Mouse (Mus musculus): ENCODE data around the gene Gm11492. TPM values are rescaled to one million over a fixed set of nuclear protein-coding genes. Genes with fewer than 3 reads are reported as not detected.

Gene Gm11492
- polyA plus RNA-seq, 1 experiment, result not detected

DNA sequence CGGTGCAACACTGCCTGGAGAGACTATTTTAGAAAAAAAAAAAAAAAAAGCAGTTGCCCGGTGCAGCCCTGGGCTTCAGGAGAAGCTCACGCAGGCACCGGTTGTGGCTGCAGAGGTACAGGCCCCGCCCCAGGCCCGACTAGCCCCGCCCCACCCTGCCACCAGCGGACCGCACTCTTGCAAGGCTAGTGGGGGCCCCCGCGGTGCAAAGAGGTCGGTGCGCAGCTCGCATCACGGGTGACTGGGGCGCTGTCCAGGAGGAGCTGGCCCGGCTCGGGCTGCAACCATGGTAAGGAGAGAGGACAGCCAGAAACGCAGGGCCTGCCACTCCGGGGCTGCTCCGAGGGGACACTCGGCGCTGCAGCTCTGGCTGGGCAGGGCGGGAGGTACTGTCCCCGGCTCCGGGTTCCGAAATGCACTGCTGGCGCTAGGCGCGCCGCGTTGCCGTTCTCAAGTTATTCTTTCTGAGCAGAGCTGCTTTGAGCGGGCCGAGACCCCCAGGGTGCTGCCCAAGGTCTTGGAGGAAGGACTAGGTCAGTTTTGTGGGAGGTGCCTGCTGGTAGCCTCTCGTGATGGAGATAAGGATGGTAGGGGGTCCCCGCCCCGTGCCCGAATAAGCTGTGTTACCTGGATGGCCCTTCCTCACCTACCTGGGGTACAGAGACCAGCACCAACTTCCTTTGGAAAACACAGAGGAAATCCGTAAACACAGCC, 12.0 kb downstream of the Gm11492 start:
- H3K4me1 ChIP-seq (ENCODE audit: control insufficient read depth, insufficient read depth, low read length), result peaks cover 9% of the 10 kb centered on the region; the same call in 1 of the 2 replicates
- no peak for TF ChIP-seq CTCF (IDR thresholded peaks at IDR 0.05; ENCODE audit: borderline replicate concordance, insufficient read depth, low read length)
- TF ChIP-seq POLR2A (IDR thresholded peaks at IDR 0.05; ENCODE audit: low read depth, low read length), result no peak
- no peak overlapping the region for H3K27ac ChIP-seq (ENCODE audit: insufficient read depth, low read length)
- peak overlapping the region; percentile 24 for H3K4me3 ChIP-seq (ENCODE audit: insufficient read depth, low read length)

DNA sequence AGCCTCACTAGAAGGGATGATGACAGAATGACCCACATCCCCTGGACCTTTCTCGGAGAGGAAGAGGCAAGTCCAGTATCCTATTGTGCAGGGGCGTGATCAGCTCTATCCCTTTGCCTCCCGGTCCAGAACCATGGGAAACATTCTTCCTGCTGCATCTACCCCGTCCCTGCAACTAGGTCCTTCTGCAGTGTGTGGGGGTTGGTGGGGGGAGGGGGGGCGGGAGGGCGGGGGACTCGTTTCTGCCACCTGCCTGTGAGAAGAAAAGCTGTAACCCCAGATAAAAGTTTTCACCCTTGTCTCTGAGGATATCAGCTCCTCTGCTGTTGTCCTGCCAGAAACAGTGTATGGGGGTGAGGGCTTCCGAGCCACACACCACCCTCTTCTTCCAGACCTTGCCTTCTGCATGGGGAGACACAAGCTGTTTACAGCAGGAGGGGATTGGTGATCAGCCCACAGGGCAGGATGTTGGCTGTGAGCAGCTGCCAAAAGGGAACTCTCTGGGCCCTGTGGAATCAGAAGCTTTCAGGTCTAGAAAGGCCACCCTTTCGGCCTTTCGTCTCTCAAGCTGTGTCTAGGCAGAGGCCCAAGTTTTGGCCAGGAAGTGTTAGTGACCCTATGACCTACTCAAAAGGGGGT, 12.6 kb downstream of the Gm11492 start:
- H3K4me3 ChIP-seq (ENCODE audit: insufficient read depth, low read length), result no peak overlapping the region
- H3K4me1 ChIP-seq (ENCODE audit: control insufficient read depth, insufficient read depth, low read length), result peaks cover 9% of the 10 kb centered on the region; the same call in 1 of the 2 replicates
- TF ChIP-seq POLR2A (IDR thresholded peaks at IDR 0.05; ENCODE audit: low read depth, low read length) (no peak), CTCF (IDR thresholded peaks at IDR 0.05; ENCODE audit: borderline replicate concordance, insufficient read depth, low read length) (no peak)
- no peak overlapping the region for H3K27ac ChIP-seq (ENCODE audit: insufficient read depth, low read length)

DNA sequence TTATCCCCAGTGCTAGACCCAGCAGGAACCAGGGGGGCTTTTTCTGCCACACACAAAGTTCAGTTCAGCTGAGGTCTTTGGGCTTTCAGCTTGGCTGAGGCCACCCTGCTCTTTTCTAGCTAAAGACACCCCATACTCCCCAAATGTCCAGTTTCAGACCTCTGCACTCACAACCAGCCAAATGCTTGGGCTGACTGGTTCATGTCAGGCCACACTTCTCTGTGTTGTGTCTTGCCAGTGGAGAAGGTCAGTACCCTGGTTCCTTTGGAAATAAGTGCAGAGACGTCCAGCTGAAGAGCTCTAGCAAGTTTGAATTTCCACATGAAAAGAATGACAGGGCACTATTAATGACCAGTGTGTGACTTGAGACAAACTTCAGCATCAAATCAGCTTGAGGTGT, 13.3 kb downstream of the Gm11492 start:
- no peak overlapping the region for H3K4me3 ChIP-seq (ENCODE audit: insufficient read depth, low read length)
- H3K27ac ChIP-seq (ENCODE audit: insufficient read depth, low read length), result no peak overlapping the region
- no peak for TF ChIP-seq POLR2A (IDR thresholded peaks at IDR 0.05; ENCODE audit: low read depth, low read length)
- no peak for TF ChIP-seq CTCF (IDR thresholded peaks at IDR 0.05; ENCODE audit: borderline replicate concordance, insufficient read depth, low read length)
- H3K4me1 ChIP-seq (ENCODE audit: control insufficient read depth, insufficient read depth, low read length), result peaks cover 9% of the 10 kb centered on the region; the same call in 1 of the 2 replicates

DNA sequence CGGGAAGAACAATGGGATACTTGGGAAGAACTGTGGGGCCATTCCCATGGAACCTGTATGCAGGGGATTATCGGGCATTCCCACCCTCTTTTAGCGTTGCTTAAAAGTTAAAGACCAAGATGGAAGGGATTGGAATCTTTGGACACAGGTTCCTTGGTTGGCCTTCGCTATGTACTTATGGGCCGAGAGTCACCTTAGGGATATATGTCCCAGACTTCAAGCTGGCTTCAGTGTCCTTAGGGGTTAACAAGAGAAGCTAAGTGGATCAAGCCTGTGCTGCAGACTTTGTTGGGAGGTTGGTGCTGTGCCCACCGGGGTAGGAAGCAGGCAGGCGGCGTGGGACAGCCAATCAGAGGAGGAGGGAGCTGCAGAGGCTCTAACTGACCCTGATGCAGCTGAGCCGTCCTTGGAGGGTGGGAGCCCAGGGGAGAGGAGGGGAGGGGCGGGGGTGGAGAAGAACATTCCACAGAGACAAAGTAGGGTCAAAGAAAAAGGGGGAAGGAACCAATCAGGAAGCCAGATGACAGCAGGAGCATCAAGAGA, 14.2 kb downstream of the Gm11492 start:
- Histone ChIP-seq H3K27ac (ENCODE audit: insufficient read depth, low read length) (no peak overlapping the region), H3K4me3 (ENCODE audit: insufficient read depth, low read length) (no peak overlapping the region), H3K4me1 (ENCODE audit: control insufficient read depth, insufficient read depth, low read length) (peaks cover 9% of the 10 kb centered on the region; the same call in 1 of the 2 replicates)
- no peak for TF ChIP-seq CTCF (IDR thresholded peaks at IDR 0.05; ENCODE audit: borderline replicate concordance, insufficient read depth, low read length)
- TF ChIP-seq POLR2A (IDR thresholded peaks at IDR 0.05; ENCODE audit: low read depth, low read length), result no peak

DNA sequence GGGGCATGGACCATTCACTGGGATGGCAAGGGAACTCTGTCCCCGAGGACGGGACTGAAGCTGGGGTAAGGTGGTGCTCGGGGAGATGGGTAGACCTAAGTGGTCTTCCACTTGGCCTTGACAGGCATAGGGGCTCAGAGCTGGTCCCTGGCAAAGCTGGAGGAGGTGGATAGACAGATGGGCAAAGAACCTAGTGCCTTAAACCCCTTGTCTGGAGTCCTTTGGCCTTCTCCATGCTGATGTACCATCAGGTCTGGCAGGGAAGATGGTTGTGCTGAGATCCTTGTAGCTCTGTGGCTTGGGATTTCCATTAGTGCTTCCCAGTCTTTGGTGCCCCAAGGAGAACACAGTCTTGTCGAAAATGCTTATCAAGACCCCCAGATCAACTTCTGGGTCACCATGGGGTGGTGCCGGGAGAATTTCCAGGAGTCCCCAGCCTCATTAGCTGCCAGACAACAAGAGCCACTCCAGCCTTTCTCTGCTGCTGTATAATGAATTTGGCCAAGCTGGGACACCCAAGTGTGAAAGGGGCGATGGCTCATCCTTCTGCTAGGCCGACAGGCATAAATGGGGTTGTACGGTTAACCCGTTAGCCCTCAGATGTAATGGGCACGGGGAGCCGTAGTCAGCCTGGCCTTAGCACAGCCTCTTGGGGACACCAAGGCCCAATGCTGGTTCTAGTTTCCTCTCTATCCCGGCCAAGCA, 14.9 kb downstream of the Gm11492 start:
- Histone ChIP-seq H3K4me1 (ENCODE audit: control insufficient read depth, insufficient read depth, low read length) (peaks cover 9% of the 10 kb centered on the region; the same call in 1 of the 2 replicates), H3K4me3 (ENCODE audit: insufficient read depth, low read length) (no peak overlapping the region), H3K27ac (ENCODE audit: insufficient read depth, low read length) (no peak overlapping the region)
- TF ChIP-seq POLR2A (IDR thresholded peaks at IDR 0.05; ENCODE audit: low read depth, low read length), result no peak
- TF ChIP-seq CTCF (IDR thresholded peaks at IDR 0.05; ENCODE audit: borderline replicate concordance, insufficient read depth, low read length), result no peak

DNA sequence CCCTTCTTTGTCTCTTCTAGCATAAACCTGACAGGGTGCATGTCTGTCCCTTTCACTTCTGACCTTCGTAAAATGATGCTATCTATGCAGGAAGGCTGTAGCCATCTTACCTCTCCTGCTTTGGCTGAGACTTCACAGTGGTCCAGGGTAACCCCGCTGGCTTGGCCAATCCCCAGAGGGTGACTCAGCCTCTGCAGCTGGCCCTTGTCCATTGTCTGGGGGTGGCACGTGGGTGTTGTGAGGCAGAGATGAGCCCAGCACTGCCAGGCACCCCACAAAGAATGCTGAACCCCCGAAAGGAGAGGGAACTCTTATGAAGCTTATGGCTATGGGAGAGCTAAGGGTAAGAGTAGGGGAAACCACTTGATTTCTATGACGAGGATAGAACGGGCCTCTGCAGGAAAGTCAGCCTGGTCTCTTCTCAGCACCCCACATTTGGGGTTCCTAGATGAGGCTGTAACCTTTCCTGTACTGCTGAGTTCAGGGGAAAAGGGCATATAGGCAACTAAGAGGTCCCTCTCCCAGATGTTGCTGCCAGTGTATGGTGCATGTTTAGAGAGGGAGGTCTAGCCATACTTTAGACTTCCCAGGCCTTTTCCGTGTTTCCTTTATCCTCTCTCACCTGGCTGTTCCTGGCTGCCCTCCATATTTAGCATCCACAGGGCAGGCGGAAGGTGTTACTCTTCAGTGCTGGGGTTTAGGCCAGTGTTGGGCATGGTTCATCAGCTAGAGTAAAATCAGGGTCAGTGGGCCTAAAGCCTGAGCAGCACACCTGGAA, 15.7 kb downstream of the Gm11492 start:
- Histone ChIP-seq H3K4me1 (ENCODE audit: control insufficient read depth, insufficient read depth, low read length) (peaks cover 9% of the 10 kb centered on the region; the same call in 1 of the 2 replicates), H3K27ac (ENCODE audit: insufficient read depth, low read length) (no peak overlapping the region), H3K4me3 (ENCODE audit: insufficient read depth, low read length) (no peak overlapping the region)
- no peak for TF ChIP-seq POLR2A (IDR thresholded peaks at IDR 0.05; ENCODE audit: low read depth, low read length)
- no peak for TF ChIP-seq CTCF (IDR thresholded peaks at IDR 0.05; ENCODE audit: borderline replicate concordance, insufficient read depth, low read length)

DNA sequence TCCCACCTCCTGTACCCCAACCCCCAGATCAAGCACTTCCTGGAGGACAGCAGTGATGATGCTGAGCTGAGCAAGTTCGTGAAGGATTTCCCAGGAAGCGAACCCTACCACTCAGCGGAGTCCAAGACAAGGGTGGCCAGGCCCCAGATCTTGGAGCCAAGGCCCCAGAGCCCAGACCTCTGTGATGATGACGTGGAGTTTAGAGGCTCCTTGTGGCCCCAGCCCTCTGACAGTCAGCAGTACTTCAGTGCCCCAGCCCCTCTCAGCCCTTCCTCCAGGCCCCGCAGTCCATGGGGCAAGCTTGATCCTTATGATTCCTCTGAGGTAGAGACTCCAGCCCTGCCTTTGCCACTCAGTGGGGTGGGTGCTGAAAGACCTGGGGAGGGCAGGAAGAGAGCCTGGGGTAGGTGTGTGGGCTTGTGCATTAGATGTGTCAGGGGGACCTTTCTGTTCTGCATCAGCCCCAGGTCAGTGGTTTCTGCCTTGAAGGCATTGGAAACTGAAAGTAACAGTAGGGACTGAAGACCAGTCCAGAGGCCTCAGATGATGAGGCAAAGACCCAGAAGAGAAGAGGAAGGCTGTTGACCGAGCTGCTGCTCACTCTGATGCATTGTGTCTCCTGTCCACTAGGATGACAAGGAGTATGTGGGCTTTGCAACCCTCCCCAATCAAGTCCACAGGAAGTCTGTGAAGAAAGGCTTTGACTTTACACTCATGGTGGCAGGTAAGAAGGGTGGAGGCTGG, 17.0 kb downstream of the Gm11492 start:
- Histone ChIP-seq H3K27ac (ENCODE audit: insufficient read depth, low read length) (no peak overlapping the region), H3K4me3 (ENCODE audit: insufficient read depth, low read length) (no peak overlapping the region), H3K4me1 (ENCODE audit: control insufficient read depth, insufficient read depth, low read length) (peaks cover 9% of the 10 kb centered on the region; the same call in 1 of the 2 replicates)
- TF ChIP-seq POLR2A (IDR thresholded peaks at IDR 0.05; ENCODE audit: low read depth, low read length) (no peak), CTCF (IDR thresholded peaks at IDR 0.05; ENCODE audit: borderline replicate concordance, insufficient read depth, low read length) (no peak)

DNA sequence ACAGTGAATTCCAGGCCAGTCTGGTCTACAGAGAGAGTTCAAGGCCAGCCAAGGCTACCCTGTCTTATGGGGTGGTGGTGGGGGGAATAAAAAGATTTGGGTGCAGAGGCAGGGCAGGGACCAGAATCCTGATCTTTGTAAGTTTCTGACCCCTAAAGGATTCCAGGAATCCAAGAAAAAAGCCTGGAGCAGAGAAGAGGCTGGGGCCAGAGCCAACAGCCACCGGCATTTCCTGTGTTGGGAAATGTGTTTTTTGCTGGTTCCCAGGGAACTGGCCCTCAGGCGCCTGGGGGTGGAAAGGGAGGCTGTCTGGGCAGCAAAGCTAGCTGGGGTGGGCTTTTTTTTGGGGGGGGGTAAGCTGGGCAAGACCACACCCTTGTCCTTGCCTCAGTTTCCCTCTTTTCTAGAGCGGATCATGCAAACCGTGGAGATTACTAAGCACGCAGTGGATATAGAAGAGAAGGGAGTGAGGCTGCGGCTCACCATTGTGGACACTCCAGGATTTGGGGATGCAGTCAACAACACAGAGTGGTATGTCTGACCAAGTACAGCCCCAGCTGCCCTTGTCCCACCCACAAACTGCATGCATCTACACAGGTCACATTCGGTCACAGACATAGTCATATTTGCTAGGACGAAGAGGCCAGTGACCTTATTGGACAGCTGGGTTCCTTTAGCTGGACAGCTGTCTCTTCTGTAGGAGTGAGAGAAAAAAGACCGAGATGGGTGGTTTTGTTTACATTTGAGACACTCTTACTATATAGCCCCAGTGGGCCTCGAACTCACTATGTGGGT, 18.5 kb downstream of the Gm11492 start:
- H3K27ac ChIP-seq (ENCODE audit: insufficient read depth, low read length), result peak overlapping the region; percentile 62; the same call in 1 of the 2 replicates
- TF ChIP-seq CTCF (IDR thresholded peaks at IDR 0.05; ENCODE audit: borderline replicate concordance, insufficient read depth, low read length) (no peak), POLR2A (IDR thresholded peaks at IDR 0.05; ENCODE audit: low read depth, low read length) (no peak)
- peaks cover 9% of the 10 kb centered on the region; the same call in 1 of the 2 replicates for H3K4me1 ChIP-seq (ENCODE audit: control insufficient read depth, insufficient read depth, low read length)
- no peak overlapping the region for H3K4me3 ChIP-seq (ENCODE audit: insufficient read depth, low read length)

Measured in embryonic fibroblast, embryonic 13.5 days (primary cell).